1 mouse cellular context compared by ENCODE assay signal in genomic region chr2:32361437-32361836, GRCm38 (mm10).
TF ChIP-seq lines count a peak whose summit lies in the region.

No protein-coding gene starts in this region.

TF ChIP-seq in C2C12, 6 proteins besides CTCF, POLR2A, EP300 and RAD21:
- TF ChIP-seq CEBPB (IDR thresholded peaks at IDR 0.05; ENCODE audit: low read depth): no peak
- no peak for TF ChIP-seq USF1 (IDR thresholded peaks at IDR 0.05; ENCODE audit: low read depth)
- no peak for TF ChIP-seq MYOG (IDR thresholded peaks at IDR 0.05; ENCODE audit: control insufficient read depth, extremely low read depth, insufficient read length)
- TF ChIP-seq MYOD1 (IDR thresholded peaks at IDR 0.05; ENCODE audit: control insufficient read depth, insufficient read length, low read depth): no peak
- TF ChIP-seq FOSL1 (IDR thresholded peaks at IDR 0.05; ENCODE audit: insufficient read depth, low read length, poor library complexity, severe bottlenecking): no peak
- no peak for TF ChIP-seq MAX (IDR thresholded peaks at IDR 0.05)
